Mouse (Mus musculus) layer of hippocampus, adult 11-12 months (tissue): ENCODE measurements around the gene Kmt5a.

ENCODE experiments used
- DNase-seq: peaks from one replicate; pipeline ENCODE4 v3.0.0; 2022; ENCODE audit warnings: low spot score

Kmt5a gene

DNA sequence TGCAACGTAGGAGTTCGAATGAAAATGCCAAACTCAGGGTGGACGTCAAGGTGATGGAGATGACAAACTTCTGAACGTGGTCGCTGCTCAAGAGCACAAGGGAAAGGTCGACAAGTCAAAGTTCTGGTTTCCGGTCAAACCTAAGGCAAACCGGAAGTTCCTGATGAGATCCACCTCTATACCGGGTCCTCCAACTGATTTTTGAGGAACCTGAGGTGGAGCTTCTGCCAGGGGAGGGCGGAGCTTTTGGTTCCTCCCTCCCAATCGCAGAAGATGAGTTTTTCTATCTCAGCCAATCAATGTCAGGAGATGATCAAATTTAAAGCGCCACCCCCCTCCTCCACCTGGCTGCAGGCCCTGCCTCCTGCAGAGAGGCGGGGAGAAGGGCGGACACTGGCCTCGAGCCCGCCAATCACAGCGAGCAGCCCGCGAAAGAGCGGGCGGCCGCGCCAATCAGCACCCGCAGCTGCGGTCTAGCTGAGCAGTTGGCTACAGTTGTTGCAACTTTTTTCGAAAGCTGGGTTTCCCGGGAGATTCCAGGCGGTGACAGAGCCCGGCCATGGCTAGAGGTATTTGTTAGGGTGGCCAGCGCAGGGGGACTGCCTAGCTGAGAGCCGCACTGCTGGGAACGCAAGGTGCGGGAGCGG is at the start of gene Kmt5a:
Kmt5a (plus strand) TSS at position 484 of the 647 bp plus-strand sequence.
- peak; percentile 95 for DNase-seq

DNA sequence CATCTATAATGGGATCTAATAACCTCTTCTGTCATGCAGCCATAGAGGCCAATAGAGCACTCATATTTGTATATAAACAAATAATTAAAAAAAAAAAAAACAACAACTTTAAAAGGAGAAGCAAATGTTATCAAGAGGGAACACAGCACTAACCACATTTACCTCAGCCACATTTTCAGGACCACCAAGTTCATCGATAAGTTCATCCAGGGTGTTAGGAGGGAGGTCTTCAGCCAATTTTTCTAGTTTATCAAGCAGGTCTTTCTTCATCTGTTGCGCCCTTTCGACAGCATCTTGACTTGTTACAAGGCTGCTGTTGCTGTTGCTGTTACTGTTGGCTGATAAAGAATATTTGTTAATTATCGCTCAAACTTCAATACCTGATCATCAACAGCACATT is 47.3 kb upstream of the Kmt5a start:
- DNase-seq: no peak

DNA sequence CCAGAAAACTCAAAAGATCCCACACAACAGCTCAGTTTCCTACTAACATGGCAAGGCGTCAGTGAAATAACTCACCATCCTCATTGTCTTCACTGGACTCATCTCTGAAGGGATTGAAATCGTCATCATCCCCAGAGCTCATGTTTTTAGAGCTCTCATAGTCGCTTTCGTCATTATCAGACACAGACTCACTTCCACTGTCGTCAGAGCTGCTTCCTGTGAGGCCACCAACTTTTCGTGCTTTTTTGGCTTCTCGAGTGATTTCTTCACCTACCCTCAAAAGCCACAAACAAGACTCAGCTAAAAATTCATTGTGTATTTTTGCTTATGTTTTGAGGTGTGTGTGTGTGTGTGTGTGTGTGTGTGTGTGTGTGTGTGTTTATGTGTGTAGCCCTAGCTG is 46.0 kb upstream of the Kmt5a start:
- no peak for DNase-seq

DNA sequence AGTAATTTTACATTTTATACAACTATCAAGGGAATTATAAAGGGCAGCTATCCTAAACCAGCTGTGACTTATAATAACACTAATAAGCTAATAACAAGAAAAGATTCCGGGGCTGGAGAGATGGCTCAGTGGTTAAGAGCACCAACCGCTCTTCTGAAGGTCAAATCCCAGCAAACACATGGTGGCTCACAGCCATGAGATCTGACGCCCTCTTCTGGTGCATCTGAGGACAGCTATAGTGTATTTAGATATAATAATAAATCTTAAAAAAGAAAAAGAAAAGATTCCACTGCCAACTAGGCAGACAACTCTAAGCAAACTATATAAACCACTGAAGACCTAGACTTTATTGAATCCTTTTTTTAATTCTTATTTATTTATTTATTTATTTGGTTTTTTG is 28.9 kb upstream of the Kmt5a start:
- no peak for DNase-seq

DNA sequence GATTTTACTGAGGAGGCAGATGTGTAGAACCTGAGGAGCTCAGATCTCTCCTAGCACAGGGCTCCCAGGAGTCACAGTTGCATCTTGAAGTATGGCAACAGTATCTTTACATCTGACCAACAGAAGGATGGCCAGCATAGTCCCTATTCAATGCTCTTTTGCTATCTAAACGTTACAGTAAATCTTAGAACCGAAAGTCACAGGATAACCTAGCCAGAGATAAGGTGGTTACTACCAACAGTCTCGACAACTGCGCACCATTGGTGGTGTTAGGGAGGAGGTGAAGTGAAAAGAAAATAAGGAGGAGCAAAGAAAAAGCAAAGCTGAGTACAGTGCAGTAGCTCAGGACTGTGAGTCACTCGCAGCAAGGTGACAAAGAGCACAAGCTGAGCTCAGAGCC is 27.6 kb upstream of the Kmt5a start:
- DNase-seq: no peak

DNA sequence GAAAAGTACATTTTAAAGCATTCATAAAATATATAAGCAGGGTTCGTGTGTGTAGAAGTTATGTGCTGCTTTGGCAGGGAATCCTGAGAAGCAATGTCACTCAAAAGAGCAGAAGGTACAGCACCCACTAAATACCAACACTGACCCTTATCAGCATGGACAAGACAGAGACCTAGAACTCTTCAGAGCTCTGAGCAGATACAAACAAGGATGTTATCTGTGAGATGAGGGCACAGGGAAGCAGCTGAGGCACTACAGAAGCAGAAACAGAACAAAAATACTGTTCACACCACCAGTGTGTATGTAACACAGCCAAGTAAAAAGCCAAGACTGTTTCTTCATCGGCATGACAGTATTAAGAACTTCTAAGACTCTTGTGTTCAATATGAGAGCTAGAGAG is 20.8 kb upstream of the Kmt5a start:
- no peak for DNase-seq

DNA sequence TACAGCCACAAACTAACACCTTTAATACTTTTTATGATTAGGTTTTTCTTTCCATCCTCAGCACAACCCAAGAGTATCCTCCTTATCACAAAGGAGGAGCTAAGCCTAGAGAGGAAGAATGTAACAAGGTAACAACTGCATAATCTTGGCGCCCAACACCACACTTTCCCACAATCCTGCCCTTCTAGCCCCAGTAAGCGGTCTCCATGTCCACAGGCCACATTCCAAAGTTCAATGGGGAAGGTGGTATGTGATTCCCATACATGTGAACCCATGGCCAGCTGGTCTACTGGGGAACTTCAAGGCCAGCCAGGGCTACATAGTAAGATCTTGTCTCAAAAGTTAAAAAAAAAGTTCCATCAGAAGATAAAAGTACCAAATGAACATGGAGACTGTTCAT is 17.9 kb upstream of the Kmt5a start:
- no peak for DNase-seq

DNA sequence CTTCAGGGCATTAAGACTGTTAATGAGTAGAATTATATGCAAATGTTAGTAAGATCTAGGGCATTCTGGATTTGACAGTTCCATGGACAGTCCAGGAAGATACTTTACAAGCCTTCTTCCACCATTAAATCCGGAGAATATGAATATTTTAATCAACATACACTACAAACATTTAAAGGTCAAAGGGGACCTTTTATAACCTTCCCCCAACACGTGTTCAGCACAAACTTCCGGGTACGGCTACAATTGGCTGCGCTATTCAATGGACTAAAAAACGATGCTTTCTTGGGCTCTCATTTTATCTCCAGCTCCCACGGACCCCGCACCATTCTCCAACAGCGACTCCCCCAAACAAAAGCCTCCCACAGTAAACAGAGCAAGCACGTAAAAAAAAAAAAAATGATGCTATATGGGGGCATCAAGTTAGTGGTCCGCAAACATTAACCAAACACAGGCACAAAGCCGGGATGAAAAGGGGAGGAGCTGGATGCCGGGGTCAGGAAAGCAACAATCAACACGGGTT is 15.5 kb upstream of the Kmt5a start:
- no peak for DNase-seq

DNA sequence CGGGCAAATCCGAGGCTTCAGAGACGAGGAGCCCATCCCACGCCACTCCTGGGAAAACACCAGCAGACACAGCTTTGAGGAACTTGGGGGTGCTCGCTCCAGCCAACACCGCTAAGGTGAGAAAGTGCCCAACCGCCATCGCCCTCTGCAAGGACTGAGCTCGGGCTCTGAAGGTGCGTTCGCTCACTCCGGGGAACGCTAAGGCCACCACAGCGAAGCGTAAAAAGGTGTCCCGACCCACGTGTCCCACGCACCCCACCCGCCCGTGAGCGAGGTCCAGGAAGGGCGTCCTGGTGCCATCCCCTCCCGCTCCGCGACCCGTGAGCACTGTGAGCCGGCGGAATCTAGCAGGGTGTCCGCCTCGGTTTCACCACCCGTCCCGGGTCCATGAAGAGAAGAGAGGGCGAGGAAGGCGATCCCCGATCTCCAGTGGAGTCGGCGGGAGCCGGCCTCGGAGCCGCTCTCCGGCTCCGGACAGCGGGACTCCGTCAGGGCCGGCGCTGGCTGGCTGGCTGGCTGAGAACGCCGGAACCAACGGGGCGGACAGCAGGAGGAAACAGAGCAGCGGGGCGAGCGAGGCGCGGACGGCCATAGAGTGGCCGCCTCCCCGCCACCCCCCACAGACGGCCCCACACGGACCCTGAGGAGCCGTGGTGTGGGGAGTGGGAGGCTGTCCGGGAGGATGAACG is 14.9 kb upstream of the Kmt5a start:
- DNase-seq: peak; percentile 30

DNA sequence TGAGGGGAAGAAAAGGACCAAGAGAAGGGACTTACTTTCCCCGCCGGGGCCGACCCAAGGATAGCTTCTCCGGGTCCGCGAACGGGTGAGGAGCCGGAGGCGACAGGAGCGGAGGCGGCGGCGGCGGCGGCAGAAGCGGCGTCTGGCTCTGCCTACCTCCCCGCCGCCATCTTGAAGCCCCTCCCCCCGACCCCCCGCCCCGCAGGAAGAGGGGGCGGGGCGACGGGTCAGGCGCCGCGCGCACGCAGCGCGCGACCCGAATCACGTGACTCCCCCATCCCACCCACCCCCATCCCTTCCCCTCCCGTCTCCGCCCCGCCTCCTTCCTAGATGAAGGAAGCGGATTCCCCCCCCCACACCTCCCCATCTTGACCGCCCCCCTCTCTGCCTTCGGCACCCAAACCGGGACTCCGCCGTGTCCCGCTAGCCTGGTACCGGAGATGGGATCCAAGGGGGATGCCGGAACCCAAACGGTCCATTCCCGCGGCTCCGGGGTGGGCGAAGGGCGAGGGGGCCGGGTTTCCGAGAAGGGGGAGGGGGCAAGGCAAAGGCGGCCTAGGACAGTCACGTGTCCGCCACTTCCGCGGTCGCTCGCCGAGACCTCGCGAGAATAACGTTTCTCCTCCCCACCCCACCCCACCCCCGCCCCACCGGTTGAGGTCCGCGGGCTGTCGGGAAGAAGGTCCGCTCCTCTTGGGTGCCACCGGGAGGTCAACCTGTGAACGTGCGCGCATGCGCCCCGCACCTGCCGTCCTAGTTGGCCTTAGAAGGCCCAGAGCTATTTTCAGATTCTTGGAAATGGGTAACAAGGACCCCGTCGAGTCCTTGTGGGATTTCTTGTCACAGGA is 14.1 kb upstream of the Kmt5a start, which contains the start of gene Sbno1:
Sbno1 (minus strand) TSS at position 590 of the 848 bp plus-strand sequence.
- DNase-seq: peak; percentile 94

DNA sequence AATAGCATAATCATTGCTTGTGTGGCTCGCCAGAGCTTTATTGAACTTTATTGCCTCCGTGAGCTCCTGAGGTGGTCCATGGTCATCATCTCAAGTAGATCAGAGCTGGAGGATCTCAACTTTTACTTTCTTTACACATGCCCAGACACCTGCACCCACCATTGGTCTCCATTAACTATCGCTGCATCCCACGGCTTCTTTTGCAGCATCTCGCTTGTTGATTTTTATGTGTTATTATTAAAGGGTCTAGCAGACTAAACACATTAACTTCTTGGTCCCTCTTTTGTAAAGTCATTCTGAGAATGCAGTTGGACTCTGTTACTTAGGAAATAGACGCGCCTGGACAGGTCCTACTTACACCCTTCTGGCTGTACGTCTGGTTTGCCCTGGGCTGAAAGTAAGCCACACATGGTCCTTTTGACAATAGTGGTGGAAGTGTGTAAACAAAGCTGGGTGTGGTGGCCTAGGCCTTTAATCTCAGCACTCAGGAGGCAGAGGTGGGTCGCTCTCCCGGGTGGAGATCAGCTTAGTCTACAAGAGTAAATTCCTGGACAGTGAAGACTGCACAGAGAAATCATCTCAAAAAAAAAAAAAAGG is 13.2 kb upstream of the Kmt5a start:
- DNase-seq: no peak

DNA sequence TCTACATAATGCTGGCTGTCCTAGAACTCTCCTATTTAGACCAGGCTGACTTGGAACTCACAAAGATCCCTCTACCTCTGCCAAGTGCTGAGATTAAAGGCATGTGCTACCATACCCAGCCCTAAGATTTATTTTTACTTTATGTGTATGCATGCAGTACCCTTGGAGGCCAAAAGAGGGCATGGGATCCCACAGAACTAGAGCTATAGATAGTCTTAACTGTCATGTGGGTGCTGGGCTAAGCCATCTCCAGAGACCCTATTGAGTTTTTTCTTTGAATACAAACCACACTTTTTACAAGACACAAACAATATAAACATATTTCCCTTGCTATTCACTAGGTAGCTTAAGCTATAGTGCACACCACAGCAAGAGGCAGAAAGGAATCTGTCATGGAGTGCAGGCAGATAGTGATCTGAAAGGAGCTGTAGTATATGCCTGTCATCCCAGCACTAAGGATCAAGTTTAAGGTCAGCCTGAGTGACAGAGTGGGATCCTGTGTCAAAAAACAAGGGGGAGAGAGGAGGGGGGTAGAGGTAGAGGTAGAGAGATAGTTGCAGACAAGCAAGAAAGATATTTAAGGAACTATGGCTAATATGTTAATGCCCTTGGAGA is 7.2 kb upstream of the Kmt5a start:
- DNase-seq: peak; percentile 89

DNA sequence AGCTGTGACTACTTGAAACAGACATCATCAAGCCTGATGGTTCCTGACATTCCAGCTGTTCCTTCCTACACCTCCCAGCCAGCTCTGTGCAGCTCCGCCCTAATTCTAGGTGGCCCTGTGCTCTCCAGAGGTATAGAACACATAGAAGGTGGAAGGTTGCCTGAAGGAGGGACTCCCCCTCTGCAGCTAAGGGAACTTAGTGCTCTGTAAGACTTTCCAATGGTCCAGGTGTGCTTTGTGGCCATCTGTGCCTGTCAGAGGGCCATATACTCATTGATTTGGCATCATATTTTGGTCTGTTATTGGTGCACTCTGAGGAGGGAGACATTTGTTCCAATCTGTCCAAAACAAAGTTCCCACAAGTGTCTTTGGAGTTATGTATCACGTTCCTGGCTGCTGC is 6.7 kb upstream of the Kmt5a start:
- no peak for DNase-seq

DNA sequence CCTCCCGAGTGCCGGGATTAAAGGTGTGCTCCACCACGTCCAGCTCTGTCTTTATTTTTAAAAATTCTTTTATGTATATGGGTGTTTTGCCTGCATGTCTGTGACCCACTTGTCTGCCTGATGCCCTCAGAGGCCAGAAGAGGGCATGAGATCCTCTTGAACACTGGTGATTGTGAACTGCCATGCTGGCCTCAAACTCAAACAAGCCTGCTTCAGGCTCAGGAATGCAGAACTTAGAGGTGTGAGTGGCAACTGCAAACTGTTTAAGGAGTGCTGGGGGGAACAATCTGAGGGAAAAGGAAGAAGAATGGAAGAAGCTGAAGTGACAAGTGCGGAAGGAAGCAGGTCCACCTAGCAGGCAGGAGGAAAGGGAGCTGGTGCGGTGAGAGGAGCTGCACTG is 1.5 kb upstream of the Kmt5a start:
- DNase-seq: no peak

DNA sequence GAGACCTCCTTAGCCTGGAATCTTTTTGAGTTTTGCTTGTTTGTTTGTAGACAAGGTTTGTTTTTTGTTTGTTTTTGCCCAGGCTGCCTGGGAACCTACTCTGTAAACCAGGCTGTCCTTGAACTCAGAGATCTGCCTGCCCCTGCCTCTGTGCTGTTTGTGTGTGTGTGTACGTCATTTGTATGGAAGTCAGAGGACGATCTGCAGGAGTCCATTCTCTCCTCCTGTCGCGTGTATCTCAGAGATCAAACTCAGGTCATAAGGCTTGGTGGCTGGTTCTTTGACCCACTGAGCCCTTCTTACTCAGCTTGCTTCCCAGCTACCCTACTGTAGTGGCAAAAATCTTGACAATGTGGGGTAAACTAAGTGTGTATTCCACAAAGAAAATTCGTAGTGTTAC is 984 bp upstream of the Kmt5a start:
- DNase-seq: no peak

DNA sequence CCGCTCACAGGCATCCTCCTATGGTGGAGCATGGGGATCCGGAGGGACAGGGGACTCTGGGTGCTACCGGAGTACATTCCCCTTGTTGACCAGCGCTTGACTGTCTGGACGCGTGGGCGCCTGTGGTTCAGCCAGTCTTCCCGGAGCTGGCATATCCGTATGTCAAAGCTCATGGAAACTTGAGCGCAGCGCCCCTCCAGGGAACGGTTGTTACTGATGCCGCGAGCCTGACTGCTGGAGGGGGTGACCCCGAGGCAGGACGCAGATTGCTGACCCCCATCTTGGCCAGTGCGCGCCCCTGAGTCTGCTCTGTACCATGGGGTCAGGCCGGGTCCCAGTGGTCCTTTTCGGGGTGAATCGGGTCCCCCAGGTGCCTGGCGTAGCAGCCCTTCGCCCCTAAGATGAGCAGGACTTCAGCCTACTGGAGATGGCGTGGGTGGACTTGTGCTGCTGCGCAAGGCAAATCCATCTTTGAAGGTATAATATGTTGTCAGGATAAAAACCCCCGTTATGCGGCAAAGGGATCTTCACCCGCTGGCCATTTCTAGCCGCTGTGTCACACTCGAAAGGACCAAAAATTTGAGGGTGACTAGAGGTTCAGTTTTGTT is 468 bp downstream of the Kmt5a start:
- no peak for DNase-seq

DNA sequence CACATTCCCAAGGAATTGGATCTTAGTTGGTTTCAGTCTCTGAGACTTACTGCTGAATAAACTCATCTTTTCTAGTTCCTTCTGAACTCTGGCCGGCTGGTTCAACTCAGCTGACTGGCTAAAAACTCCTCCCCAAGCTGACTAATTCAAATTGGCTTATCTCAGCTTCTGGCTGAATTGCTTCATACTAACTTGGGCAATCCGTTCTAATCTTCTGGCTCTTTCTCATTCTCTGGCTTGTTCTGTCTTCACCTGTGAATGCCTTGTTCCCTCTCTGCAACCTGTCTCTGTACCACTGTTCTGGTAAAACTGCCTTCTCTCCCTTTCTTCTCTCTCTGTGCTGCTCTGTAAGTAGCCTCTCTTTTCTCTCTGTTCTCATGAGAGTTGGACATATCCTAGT is 2.9 kb downstream of the Kmt5a start:
- DNase-seq: no peak

DNA sequence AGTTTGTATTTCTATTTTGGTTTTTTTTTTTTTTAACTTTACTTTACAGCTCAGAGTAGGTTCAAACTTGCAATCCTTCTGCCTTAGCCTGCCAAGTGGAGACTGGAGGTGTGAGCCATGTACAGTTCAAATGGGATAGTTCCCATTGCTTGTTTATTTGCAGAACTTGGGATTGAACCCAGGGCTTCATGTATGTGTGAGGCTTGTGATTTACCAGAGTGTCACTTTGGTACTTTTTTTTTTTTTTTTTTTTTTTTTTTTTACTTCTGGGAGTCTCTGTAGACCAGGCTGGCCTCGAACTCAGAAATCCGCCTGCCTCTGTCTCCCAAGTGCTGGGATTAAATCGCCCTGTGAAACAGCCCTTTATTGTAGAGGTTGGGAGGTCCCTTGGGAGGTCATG is 4.5 kb downstream of the Kmt5a start:
- no peak for DNase-seq

DNA sequence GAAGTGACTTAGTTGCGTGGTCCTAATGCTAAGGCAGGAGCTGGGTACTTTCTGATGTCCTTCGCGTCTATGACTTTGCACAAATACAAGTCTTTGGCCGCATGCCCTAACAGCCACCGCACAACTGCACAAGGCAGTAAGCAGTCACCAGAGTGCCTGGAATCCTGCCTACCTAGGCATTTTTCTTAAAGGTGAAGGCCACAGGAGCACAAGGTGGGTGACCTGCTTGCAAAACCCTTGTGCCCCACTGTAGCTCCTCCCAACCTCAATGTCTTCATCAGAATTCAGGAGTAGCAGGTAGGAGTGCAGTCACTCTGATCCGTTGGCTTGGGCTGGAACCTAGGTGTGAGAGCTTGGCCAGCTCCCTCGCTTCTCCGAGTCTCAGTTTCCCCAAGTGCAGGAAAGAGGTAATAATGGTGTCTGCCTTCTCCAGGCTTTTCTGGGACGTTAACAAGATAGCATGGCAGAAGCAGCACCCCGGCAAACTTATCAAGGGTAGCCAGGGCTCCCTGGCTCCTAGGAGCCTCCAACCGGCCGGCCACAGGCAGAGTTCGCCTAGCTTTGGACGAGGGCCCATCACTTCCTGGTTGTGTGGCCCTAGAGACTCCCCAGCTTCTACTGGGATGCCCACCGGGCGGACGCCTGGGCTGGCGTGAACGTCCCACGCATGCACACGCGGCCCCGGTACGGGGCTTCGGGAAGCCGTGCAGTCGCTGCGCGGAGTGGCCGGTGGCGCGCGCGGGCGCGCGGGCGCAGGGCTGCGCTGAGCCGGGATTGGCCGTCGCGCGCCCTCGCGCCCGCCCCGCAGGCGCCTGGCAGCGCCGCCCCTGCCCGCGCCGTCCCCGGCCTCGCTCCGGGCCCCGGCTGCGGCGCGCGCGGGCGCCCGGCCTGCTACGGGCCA is 5.2 kb downstream of the Kmt5a start:
- peak; percentile 69 for DNase-seq

DNA sequence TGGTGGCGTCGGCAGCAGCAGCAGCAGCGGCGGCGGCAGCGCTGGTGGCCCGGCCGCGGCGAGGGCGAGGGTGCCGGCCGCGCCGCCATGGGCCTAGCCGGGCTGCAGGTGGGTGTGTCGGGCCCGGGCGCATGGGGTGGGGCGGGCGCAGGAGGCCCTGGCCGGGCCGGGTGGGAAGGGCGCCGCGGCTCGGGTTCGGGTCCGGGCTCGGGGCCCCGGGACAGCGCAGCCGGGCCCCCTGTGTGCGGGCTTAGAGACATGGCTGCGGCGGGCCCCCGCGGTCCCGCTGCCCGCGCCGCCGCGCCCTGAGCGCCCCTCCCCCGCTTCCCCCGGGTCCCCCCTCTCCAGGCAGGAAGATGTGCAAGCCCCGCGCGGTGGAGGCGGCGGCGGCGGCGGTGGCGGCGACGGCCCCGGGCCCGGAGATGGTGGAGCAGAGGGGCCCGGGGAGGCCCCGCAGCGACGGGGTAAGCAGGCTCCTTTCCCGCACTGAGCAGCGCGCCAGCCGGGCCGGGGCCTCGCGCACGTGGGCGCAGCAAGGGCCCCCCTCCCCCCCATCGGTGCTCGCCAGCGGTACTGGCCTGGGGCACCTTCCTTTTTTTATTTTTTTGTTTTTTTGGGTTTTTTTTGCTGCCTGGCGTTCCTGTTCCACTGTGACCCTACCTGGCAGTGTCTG is 6.0 kb downstream of the Kmt5a start:
- DNase-seq: no peak
